Mouse (Mus musculus): ENCODE measurements around the gene Ubald2. TPM values are rescaled to one million over a fixed set of nuclear protein-coding genes. Genes with fewer than 3 reads are reported as not detected.
A peak's percentile ranks its signal among the peaks of the same experiment; 100 is the strongest.
"Not testable (repeated sequence)": the region's sequence is repeated elsewhere in the genome, so short reads cannot be mapped to it uniquely, and the experiment has no call there.

Ubald2 gene
- polyA plus RNA-seq, 1 experiment from 2014 or later = 48.4 TPM

- WGBS = 49% methylated on average over 6 of the region's 6 CpGs
- Histone ChIP-seq H3K36me3 (no peaks in the 10 kb centered on the region), H3K9me3 (no peaks in the 10 kb centered on the region), H3K4me3 (replicated peaks) (no peak overlapping the region), H3K27me3 (peaks cover 3% of the 10 kb centered on the region; the same call in 1 of the 2 replicates), H3K4me1 (replicated peaks) (peaks cover 36% of the 10 kb centered on the region), H3K9ac (replicated peaks) (no peak overlapping the region), H3K4me2 (no peak overlapping the region), H3K27ac (peak overlapping the region; percentile 66)
- ATAC-seq (ENCODE audit: insufficient number of reproducible peaks, insufficient read depth, low FRiP score, low TSS enrichment, low read depth) = no peak
These were observed 17.5 kb upstream of the Ubald2 start for GRCm38 (mm10) chr11:116416196-116416943.

GRCm38 (mm10) chr11:116417054-116417453 is 16.8 kb upstream of the Ubald2 start:
- peaks cover 29% of the 10 kb centered on the region for H3K4me1 ChIP-seq (replicated peaks)
- H3K4me2 ChIP-seq = no peak overlapping the region
- 92% methylated on average over 5 of the region's 5 CpGs for WGBS
- H3K27me3 ChIP-seq = peaks cover 3% of the 10 kb centered on the region; the same call in 1 of the 2 replicates
- ATAC-seq (ENCODE audit: insufficient number of reproducible peaks, insufficient read depth, low FRiP score, low TSS enrichment, low read depth) = no peak
- H3K9me3 ChIP-seq = no peaks in the 10 kb centered on the region
- no peaks in the 10 kb centered on the region for H3K36me3 ChIP-seq
- H3K4me3 ChIP-seq (replicated peaks) = no peak overlapping the region
- H3K27ac ChIP-seq = peak overlapping the region; percentile 66; the same call in 1 of the 2 replicates
- H3K9ac ChIP-seq (replicated peaks) = no peak overlapping the region

GRCm38 (mm10) chr11:116418194-116418840 is 15.6 kb upstream of the Ubald2 start:
- H3K4me1 ChIP-seq (replicated peaks) = peaks cover 25% of the 10 kb centered on the region
- H3K4me3 ChIP-seq (replicated peaks) = no peak overlapping the region
- WGBS = 6% methylated on average over 2 of the region's 2 CpGs

GRCm38 (mm10) chr11:116418841-116419462 is 14.9 kb upstream of the Ubald2 start:
- 78% methylated on average over 6 of the region's 6 CpGs for WGBS
- Histone ChIP-seq H3K4me3 (replicated peaks) (no peak overlapping the region), H3K27ac (peak overlapping the region; percentile 87), H3K9me3 (no peaks in the 10 kb centered on the region), H3K4me1 (replicated peaks) (peaks cover 21% of the 10 kb centered on the region), H3K4me2 (no peak overlapping the region), H3K27me3 (no peaks in the 10 kb centered on the region), H3K36me3 (no peaks in the 10 kb centered on the region), H3K9ac (replicated peaks) (no peak overlapping the region)
- no peak for ATAC-seq (ENCODE audit: insufficient number of reproducible peaks, insufficient read depth, low FRiP score, low TSS enrichment, low read depth)

More at GRCm38 (mm10) chr11:116418194-116418840, 15.6 kb upstream of the Ubald2 start:
- ATAC-seq (ENCODE audit: insufficient number of reproducible peaks, insufficient read depth, low FRiP score, low TSS enrichment, low read depth) = peak; percentile 49; the same call in 1 of the 2 replicates
- Histone ChIP-seq H3K27me3 (no peaks in the 10 kb centered on the region), H3K9ac (replicated peaks) (no peak overlapping the region), H3K4me2 (no peak overlapping the region), H3K9me3 (no peaks in the 10 kb centered on the region), H3K36me3 (no peaks in the 10 kb centered on the region), H3K27ac (peak overlapping the region; percentile 87)

- Histone ChIP-seq H3K9ac (replicated peaks) (no peak overlapping the region), H3K9me3 (no peaks in the 10 kb centered on the region), H3K27ac (no peak overlapping the region), H3K4me3 (replicated peaks) (no peak overlapping the region), H3K4me1 (replicated peaks) (peaks cover 21% of the 10 kb centered on the region), H3K4me2 (no peak overlapping the region), H3K27me3 (no peaks in the 10 kb centered on the region), H3K36me3 (no peaks in the 10 kb centered on the region)
- ATAC-seq (ENCODE audit: insufficient number of reproducible peaks, insufficient read depth, low FRiP score, low TSS enrichment, low read depth) = no peak
- 71% methylated on average over 6 of the region's 6 CpGs for WGBS
These were observed 12.8 kb upstream of the Ubald2 start for GRCm38 (mm10) chr11:116421102-116421501.

GRCm38 (mm10) chr11:116422562-116422961 is 11.3 kb upstream of the Ubald2 start:
- no peak for ATAC-seq (ENCODE audit: insufficient number of reproducible peaks, insufficient read depth, low FRiP score, low TSS enrichment, low read depth)
- H3K9me3 ChIP-seq = no peaks in the 10 kb centered on the region
- no peaks in the 10 kb centered on the region for H3K27me3 ChIP-seq
- no peak overlapping the region for H3K27ac ChIP-seq
- H3K4me3 ChIP-seq (replicated peaks) = no peak overlapping the region
- no peak overlapping the region for H3K9ac ChIP-seq (replicated peaks)
- 91% methylated on average over 2 of the region's 2 CpGs for WGBS
- peaks cover 14% of the 10 kb centered on the region for H3K4me1 ChIP-seq (replicated peaks)
- no peak overlapping the region for H3K4me2 ChIP-seq
- H3K36me3 ChIP-seq = no peaks in the 10 kb centered on the region

GRCm38 (mm10) chr11:116423214-116423613 is 10.7 kb upstream of the Ubald2 start:
- Histone ChIP-seq H3K9ac (replicated peaks) (no peak overlapping the region), H3K36me3 (no peaks in the 10 kb centered on the region), H3K4me2 (no peak overlapping the region), H3K9me3 (no peaks in the 10 kb centered on the region), H3K27ac (no peak overlapping the region), H3K4me3 (replicated peaks) (no peak overlapping the region), H3K27me3 (no peaks in the 10 kb centered on the region), H3K4me1 (replicated peaks) (peaks cover 8% of the 10 kb centered on the region)
- ATAC-seq (ENCODE audit: insufficient number of reproducible peaks, insufficient read depth, low FRiP score, low TSS enrichment, low read depth) = no peak
- WGBS = 84% methylated on average over 6 of the region's 6 CpGs

- Histone ChIP-seq H3K9ac (replicated peaks) (no peak overlapping the region), H3K36me3 (no peaks in the 10 kb centered on the region), H3K4me3 (replicated peaks) (no peak overlapping the region), H3K4me2 (no peak overlapping the region), H3K9me3 (no peaks in the 10 kb centered on the region), H3K27me3 (no peaks in the 10 kb centered on the region), H3K4me1 (replicated peaks) (no peaks in the 10 kb centered on the region), H3K27ac (no peak overlapping the region)
- ATAC-seq (ENCODE audit: insufficient number of reproducible peaks, insufficient read depth, low FRiP score, low TSS enrichment, low read depth) = no peak
- 82% methylated on average over 10 of the region's 10 CpGs for WGBS
These were observed 9.9 kb upstream of the Ubald2 start for GRCm38 (mm10) chr11:116423782-116424620.

- Histone ChIP-seq H3K9ac (replicated peaks) (no peak overlapping the region), H3K4me1 (replicated peaks) (no peaks in the 10 kb centered on the region), H3K4me2 (no peak overlapping the region), H3K27me3 (no peaks in the 10 kb centered on the region), H3K36me3 (no peaks in the 10 kb centered on the region), H3K27ac (no peak overlapping the region), H3K4me3 (replicated peaks) (no peak overlapping the region), H3K9me3 (no peaks in the 10 kb centered on the region)
- WGBS = 64% methylated on average over 8 of the region's 8 CpGs
- ATAC-seq (ENCODE audit: insufficient number of reproducible peaks, insufficient read depth, low FRiP score, low TSS enrichment, low read depth) = no peak
These were observed 9.1 kb upstream of the Ubald2 start for GRCm38 (mm10) chr11:116424621-116425407.

GRCm38 (mm10) chr11:116426328-116426727 is 7.6 kb upstream of the Ubald2 start:
- H3K9me3 ChIP-seq; H3K27ac ChIP-seq; ATAC-seq (ENCODE audit: insufficient number of reproducible peaks, insufficient read depth, low FRiP score, low TSS enrichment, low read depth); H3K27me3 ChIP-seq; H3K4me1 ChIP-seq (replicated peaks); H3K4me2 ChIP-seq; H3K4me3 ChIP-seq (replicated peaks); H3K36me3 ChIP-seq; H3K9ac ChIP-seq (replicated peaks): not testable (repeated sequence)
- WGBS = 89% methylated on average over 11 of the region's 11 CpGs
